Mouse (Mus musculus): ENCODE measurements at regions not wholly inside any gene's neighbourhood (a gene's known extent, or its start where the extent isn't known, plus 50 kb on each side); places are given as distances from the start of the nearest gene placed in this dataset.

DNA sequence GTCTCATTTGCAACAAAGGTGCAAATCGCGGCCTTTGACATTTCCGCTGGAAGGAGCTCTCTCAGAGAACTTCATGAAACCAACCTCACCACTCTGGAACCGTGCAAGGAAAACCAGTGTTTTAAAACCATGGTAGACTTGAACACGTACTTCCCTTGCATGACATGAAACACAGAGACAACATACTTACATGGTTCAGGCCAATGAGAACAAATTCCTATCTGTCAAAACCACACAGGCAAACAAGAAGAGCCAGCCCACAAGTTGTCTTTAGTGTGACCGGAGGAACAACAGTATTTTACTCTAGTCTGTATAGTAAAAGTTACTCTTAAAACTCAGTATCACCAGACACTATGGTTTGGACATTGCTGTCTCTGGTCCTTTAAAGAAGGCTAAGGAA lies 106.3 kb downstream of the Btg1 start:
- DNase-seq (ENCODE audit: low read depth in 2 of 2, low spot score in 2 of 2), result no peak

DNA sequence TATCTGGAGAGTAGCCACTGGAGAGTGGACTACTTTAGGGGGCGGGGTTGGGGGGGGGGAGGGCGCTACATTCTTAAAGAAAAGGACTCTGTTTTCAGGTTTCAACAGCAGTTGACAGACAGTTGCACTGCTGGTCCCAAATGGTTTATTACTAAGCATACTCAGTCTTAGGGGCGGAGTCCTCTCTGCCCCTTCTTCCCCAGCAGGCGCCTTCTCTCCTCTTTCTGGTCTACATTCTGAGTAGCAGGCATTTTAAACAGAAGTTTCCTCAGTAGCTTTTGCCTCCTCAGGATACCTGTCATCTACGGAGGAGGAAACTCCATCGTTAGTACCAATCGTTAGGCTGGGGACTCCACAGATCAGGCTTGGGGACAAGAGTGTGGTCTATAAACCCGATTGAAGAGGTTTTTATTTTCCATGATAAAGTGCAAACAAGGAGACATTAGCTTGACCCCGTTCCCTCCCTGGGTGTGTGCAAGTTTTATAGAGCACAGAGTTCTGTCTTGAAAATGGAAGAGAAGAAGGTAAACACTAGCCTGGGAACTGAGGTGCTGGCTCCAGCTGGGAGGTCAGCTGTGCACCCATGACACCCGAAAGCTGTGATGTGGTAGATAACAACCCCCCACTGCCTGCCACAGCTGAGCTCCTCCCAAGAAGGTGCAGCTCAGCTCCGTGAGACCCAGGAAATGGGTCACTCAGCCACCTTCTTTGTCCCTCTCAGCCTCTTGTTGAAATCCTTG lies 107.8 kb downstream of the Btg1 start:
- DNase-seq (ENCODE audit: low read depth in 2 of 2, low spot score in 2 of 2), result peak; percentile 69 to 80

DNA sequence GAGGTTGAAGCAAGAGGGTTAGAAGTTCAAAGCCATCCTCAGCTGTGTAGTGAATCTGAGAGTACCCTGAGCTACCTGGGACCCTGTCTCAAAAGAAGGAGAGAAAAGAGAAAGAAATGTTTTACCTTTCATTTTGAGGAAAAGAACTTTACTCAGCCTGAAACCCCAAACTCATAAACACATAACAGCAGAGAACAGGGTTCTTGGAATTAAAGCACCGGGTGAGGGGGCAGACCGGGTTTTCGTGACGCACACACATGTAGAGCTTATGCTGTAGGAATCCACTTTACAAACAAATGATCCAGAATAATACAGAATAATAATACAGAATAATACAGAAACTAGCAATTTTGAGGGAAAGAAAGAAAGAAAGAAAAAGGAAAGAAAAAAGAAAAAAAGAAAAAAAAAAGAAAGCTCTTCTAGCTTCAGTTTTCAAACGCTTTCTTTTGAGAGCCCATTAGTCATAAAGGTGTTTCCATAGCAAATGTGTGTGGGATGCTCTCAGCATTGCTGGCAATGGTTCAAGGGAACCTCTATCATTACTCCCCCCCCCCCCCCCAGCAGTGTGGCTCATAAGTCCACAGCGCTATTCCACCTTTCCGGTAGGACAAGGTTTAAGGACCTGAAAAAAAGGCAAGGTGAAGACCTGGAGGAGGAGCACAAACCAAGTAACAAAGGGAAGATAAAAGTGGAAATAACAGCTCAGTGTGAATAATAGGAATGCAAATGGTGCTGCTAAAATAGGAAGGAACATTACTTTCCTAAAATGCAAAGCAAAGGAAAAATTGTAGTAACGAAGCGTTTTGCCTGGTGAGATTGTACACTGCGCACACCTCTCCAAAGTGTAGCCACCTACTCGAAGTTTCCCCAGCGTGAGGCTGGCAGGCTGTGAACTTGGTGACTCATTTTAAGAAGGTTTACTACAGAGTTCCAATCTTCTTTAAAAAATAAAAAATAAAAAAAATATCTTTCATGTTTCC lies 110.3 kb downstream of the Btg1 start:
- DNase-seq (ENCODE audit: low read depth in 2 of 2, low spot score in 2 of 2), result no peak

DNA sequence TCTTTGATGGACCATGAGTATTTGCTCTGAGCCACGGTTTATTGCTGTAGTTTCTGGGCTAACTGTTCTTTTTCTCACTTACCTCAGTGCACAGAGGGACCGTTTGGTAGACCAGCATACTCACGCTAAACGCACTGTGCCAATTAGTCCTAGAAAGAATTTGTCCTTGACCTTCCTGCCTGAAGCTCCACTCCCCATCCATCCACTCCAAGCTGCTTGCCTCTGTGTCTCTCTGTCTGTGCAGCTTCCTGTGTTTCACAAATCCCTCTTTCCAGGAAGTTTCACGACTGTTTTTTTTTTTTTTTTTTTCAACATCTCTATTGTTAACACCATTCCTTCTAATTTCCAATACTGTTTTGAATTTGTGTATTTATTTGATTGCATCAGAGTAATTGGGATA lies 116.8 kb downstream of the Btg1 start:
- no peak for DNase-seq (ENCODE audit: low read depth in 2 of 2, low spot score in 2 of 2)

DNA sequence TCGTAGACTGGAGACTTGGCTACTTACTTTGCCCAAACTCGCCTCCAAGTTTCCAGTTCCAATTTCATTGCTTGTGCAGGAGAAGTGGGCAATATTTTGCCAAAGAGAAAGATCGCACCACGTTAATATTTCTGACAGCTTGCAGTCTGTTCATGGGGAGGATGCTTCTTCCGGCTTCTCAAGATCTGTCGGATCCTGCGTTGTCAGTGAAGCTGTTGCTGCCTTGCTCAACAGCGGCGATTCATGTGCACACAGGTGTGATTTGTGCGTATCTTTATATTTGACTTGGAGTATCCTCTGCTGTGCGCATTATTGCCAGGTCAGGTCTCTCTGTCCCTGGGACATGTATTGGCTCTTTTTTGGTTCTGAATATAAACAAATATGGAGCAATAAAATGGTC lies 118.3 kb downstream of the Btg1 start:
- DNase-seq (ENCODE audit: low read depth in 2 of 2, low spot score in 2 of 2), result no peak

DNA sequence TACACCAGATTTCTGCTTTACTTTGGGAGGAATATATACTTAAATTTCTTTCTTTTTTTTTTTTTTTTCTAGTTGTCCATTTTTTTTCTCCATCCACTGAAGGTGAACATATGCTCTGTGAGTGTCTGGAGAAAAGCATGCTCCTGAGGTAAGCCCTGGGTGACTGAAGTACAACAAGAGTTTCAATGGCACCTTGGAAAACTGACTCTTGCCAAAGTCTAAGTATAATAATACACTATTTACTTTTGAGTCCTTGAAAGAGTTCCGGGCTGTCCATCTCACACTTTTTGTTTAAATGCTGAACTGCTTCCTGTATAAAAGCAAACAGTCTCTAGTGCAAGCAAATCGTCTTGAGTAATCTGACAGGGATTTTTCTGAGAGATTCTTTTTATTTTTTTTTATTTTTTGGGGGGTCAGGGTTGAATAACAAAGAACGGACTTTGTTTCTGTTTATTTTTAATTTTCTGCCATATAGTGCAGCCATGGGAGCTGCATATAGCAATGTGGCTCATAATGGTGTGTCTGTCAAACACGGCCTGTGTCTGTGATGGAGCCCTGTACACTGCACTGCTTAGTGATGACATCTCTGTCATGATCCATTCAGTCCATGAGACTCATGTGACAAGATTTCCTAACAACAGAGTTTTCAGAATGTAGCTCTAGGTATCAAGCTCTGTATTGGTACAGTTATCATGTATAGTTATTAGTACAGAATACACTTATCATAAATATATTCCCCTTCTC lies 119.3 kb downstream of the Btg1 start:
- no peak for DNase-seq (ENCODE audit: low read depth in 2 of 2, low spot score in 2 of 2)

DNA sequence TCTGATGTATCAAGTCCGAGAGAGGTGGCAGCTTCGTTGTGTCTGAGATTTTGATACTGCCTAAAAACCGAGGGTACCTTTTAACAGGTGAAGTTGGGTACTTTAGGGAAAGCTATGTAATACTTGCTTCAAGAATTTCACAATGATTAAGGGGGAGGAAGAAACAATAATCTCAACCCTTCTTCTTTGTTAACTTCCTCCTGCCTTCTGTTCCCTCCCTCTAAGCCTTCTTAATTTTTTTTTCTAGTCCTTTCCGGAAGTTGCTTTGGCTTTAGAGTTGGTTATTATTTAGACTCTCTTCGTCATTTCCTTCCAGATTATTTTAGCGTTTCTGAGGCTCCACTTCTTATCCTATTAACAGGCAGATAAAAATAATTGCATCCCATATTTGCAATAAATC lies 121.2 kb downstream of the Btg1 start:
- no peak for DNase-seq (ENCODE audit: low read depth in 2 of 2, low spot score in 2 of 2)

DNA sequence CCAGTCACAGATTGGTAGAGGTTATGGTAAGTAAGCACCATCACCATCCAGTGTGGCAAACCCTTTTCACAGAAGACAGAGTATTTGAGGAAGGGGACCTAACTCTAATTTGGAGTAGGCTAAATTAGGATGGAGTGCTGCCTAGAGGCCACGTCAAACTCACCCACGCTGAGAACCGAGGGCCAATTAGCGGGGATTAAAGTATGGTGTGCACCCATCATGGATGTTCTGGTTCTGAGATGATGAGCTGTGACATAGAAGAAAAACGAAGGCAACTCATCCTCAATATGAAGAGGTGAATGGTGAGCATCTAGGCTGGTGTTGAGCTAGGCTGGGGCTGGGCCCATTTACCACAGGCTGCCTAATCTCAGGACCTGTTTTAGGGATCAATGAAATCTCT lies 121.8 kb downstream of the Btg1 start:
- DNase-seq (ENCODE audit: low read depth in 2 of 2, low spot score in 2 of 2), result no peak

DNA sequence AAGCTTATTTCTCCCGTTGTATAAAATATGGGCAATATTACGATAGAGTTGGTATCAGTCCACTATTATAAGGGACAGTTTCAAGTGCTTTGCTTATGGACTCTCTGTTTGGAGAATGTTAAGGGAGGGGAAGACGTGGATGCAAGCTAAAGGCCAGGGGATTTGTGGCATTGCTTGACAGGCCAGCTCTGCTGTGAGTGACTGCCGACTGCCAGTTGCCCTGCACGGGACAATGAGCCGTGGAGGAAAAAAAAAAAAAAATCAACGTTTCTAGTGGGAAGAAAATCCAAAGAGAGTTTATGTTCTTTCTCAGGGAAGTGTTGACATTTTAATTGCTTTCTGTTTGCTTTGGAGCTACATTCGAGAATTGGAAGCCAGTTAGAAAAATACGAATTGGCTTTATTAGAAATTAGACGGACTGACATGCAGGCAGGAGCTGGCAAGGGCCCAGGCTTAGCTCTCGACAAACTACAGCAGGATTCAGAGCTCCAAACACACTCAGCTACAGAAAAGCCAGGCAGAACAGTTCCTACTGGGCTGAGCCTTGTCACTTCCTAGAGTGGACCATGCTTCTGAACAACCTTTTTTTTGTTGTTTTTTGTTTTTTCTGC lies 127.5 kb downstream of the Btg1 start:
- no peak for DNase-seq (ENCODE audit: low read depth in 2 of 2, low spot score in 2 of 2)

DNA sequence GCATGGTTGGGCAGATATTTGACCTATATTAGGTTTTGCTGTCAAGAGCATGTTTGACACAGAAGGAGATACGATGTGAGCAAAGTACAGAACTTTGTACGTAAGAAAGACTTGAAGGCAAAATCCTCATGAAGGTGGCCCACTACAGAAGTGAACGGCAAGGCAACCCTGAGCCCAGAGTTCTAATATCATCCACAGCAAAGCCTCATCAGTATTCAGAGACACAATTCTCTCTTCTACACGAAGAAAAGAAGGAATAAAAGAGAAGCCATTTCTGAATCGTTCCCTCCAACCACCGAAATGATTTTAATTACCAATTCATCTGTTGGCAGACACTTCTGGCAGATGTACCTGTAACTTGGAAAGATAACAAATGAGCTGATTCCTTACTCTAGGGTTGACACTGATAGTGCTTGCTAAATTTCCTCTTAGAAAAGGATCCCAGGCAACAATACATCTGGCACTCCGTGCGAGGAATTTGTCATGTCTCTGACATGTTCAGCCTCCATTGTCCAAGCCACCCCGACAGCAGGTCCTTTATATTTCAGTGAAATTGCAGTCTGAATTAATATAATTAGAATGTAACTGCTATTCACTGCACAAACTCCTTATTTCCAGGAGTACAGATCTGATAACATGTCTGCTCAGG lies 130.3 kb downstream of the Btg1 start:
- no peak for DNase-seq (ENCODE audit: low read depth in 2 of 2, low spot score in 2 of 2)

DNA sequence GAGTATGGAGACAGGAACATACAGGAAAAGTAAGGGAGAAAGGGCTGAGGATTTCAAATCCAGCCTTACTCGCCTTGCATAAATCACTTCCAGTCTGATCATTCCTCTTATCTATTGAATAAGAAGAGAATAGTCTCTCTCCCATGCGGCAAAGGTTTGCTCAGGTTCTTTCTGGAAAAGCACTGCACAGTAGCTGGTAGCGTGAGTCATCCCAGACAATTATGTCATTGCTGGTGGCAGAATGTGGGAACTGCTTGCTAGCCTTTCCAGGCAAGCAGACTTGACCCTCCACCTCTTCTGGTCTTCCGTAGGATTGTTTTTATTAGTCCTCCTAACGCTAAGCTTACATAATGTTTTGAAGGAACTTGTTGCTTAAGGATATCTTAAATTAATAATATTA lies 134.1 kb downstream of the Btg1 start:
- no peak for DNase-seq (ENCODE audit: low read depth in 2 of 2, low spot score in 2 of 2)

DNA sequence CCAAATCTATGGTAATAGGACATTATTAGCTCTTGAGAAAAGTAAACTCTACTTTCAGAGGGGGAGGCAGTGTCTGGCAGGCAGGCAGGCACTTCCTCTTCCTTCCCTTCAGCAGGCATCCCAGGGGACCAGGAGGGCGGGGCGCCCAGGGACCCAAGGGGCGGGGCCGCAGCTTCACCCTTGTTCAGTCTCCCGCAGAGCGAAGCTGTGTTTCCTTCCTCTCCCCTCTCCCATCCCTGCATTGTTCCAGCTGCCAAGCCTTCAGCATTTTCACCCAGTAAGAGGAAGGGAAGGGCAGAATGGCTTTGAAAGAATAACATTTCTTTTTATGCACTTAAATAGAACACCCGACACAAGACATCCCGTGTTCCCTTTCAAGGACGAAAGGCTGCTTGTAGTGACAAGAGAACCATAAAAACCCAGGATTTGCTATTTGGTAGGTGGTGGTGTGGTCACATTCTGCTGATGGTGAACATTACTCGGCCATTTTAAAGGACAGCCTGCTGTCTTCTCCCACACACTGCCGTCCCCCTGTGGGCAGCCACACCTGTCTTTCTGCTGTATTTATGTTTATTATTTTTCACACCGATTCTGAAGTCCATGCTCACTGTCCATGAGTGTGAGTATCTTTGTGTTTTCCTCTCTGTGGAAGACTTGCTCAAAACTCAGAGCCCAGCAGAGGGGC lies 134.9 kb downstream of the Btg1 start:
- DNase-seq (ENCODE audit: low read depth in 2 of 2, low spot score in 2 of 2), result peak; percentile 39

DNA sequence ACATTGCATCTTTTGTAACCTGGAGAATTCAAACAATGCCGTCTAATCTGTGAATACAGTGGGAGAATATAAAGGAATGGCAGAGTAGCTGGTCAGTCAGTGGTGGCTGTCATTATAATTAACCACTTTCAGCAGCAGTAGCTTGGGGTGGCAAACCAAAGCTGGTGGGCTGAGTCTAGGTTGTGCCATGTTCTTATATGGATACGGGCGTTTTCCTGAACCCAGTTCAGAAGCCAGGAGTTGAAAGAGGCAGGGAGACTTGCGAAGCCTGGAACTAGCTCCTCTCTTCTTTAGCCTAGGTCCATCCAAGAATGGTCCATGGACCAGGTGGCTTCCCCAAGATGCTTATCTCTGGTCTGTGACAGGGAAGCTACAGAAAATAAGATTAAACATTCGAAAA lies 135.7 kb downstream of the Btg1 start:
- no peak for DNase-seq (ENCODE audit: low read depth in 2 of 2, low spot score in 2 of 2)

DNA sequence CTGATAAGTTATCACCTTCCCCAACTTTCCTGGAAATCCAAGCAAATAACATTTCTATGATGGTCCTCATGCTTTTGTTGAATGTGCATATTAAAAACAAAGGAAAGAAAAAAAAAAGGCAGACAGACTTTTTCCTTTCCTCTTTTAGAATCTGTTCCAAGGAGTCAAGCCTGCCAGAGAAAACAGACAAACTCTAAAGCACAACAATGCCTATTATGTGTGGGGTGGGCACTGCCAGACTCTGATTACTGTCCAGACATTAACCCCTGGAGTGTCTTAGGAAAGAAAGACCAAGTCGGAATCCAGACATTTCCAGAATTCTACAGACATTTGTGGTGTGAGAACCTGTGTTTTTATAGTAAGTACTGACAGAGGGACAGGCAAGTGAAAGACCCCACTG lies 136.7 kb downstream of the Btg1 start:
- DNase-seq (ENCODE audit: low read depth in 2 of 2, low spot score in 2 of 2), result no peak

DNA sequence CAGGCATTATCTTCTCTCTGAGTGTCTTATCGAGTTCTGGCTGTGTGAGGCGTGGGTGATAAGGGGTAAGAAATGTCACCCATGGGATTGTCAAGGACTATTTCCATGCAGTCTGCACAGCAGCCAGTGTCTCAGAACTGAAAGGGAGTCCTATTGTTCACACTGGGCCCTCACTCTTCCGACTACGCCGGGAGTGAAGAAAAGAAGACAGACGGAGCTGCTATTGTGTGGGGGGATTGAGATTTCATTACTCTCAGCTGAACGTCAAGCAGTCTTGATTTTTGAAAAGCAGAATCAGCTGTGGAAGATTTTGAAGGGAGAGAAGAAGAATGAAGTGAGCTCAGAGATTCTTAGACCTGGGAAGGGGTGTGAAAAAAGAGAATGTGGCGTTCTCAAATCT lies 138.9 kb downstream of the Btg1 start:
- no peak for DNase-seq (ENCODE audit: low read depth in 2 of 2, low spot score in 2 of 2)

DNA sequence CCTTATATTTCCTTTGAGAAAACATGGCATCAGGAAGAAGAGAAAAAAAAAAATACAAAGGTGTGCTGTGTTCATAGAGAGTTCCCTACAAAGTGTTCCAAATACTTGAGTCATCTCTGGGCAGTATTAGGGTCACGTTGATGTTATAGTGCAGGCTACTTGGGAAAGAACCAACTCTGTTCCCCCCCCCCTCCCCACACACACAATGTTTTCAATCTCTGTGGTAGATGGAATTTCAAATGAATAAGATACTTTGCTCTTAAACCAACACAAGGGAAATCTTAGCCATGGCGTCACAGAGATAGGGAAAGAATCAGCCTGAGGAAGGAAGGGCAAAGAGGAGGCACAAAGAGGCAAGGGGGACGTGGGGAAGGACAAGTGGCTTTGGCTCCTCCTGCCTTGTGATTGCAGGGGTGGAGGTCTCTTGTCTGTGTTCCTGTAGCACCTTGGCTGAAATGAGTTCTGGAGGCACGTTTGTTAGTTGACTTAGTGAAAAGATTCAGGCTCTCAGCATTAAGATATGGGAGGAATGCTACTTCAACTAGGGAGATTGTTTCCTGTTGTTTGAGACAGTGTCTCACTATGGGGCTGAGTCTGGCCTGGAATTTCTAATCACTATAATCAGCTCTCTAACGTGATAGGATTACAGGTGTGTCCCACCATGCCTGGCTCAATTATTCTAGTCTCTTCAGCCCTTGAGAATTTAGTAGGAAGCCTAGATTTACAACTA lies 139.7 kb downstream of the Btg1 start:
- no peak for DNase-seq (ENCODE audit: low read depth in 2 of 2, low spot score in 2 of 2)

DNA sequence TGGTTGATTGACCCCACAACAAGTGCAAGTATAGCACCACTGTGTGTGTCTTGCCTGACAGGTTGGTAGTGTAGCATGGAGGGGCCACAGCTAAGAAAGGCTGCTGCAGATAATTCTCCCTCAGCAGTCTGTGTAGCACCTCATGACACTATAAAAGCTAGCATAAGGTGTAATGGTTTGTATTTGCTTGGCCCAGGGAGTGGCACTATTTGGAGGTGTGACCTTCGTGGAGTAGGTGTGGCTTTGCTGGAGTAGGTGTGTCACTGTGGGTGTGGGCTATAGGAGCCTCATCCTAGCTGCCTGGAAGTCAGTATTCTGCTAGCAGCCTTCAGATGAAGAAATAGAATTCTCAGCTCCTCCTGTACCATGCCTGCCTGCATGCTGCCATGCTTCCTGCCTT lies 140.5 kb downstream of the Btg1 start:
- no peak for DNase-seq (ENCODE audit: low read depth in 2 of 2, low spot score in 2 of 2)

DNA sequence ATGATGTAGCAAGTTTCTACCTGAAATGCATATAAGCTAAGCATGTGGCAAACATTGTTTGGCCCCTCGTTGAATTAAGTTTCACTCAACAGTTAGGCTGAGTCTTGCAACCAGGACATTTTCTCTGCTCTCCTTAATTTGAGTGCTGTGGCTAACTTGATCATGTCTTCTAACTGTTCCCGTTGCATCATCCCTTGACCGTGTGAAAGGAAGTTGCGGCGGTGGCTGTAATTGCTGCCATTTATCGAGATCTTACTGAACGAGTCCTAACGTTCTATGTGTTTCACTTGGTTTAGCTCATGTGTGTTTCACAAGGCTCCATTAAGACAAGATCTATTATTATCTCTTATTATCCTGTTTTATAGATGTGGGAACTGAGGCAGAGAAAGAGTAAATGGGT lies 144.8 kb downstream of the Btg1 start:
- DNase-seq (ENCODE audit: low read depth in 2 of 2, low spot score in 2 of 2), result no peak

DNA sequence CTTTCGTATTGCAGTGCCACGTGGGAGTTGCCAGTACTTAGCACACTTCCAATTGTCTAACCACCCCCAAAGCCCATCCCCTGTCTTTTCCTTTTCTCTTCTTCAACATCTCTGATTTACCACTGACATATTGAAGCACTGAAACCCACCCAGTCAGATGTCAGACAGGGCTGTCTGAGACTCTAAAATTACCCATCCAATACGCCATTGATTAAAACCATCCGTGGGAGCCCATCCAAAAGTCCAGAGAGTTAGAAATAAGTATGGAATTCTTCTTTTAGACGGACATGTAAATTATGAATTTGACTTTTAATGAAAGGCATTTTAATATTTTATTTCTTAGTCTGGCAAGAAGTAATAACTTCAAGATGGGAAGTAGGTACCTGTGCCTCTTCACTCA lies 148.8 kb downstream of the Btg1 start:
- DNase-seq (ENCODE audit: low read depth in 2 of 2, low spot score in 2 of 2), result no peak

DNA sequence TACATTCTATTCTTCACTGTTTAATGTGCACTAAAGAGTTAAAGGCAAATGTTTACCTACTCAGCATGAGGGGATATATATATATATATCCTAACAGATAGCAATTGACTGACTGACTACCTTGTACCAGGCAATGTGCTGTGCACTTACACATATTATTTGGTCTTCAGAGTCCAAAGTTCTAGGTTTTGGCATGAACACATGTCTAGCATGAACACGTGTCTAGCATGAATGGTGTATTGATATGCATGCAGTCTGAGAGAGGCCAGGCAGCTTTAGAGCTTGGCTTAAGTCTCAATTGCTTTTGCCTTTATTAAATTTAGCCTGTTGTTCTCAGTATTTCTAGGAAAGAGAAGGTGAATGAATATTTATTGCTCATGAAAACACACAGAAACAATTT lies 161.4 kb downstream of the Btg1 start:
- DNase-seq (ENCODE audit: low read depth in 2 of 2, low spot score in 2 of 2), result no peak

All from CD8-positive naive resting alpha-beta T cell, adult 2 months (primary cell).